Mouse (Mus musculus) C2C12 (cell line): ENCODE results near the gene Cep41. TPM values are rescaled to one million over a fixed set of nuclear protein-coding genes. Genes with fewer than 3 reads are reported as not detected.

Experiments used
- H3K27me3 ChIP-seq: one replicate; pipeline ENCODE4 v1.6.1; 2011; ENCODE audit not compliant: control insufficient read depth, insufficient read depth, insufficient read length
- H3K36me3 ChIP-seq: one replicate; pipeline ENCODE4 v1.6.1; 2011; ENCODE audit not compliant: control insufficient read depth, insufficient read depth
- H3K4me3 ChIP-seq: one replicate; pipeline ENCODE4 v1.5.1; 2011; ENCODE audit warnings: mild to moderate bottlenecking, control low read depth; ENCODE audit not compliant: poor library complexity, insufficient read depth, severe bottlenecking
- H3K79me2 ChIP-seq: one replicate; pipeline ENCODE4 v1.6.1; 2011; ENCODE audit not compliant: control insufficient read depth, insufficient read depth
- H3K79me3 ChIP-seq: one replicate; pipeline ENCODE4 v1.6.1; 2011; ENCODE audit warnings: low read depth, control low read depth
- H3ac ChIP-seq: one replicate; pipeline ENCODE3; 2011; ENCODE audit warnings: low read depth; ENCODE audit not compliant: control insufficient read depth, insufficient read length
- CEBPB ChIP-seq: IDR thresholded peaks from one replicate; pipeline ENCODE4 v1.6.1; 2011; ENCODE audit warnings: low read depth, mild to moderate bottlenecking, control low read depth, moderate library complexity
- CTCF ChIP-seq: IDR thresholded peaks from one replicate; pipeline ENCODE4 v1.5.1; 2011; ENCODE audit not compliant: control insufficient read depth, insufficient read depth, insufficient read length
- FOSL1 ChIP-seq: IDR thresholded peaks from one replicate; pipeline ENCODE4 v1.8.0; 2011; ENCODE audit warnings: mild to moderate bottlenecking, low read length; ENCODE audit not compliant: poor library complexity, insufficient read depth, severe bottlenecking
- MAX ChIP-seq: IDR thresholded peaks from one replicate; pipeline ENCODE4 v1.6.1; 2011; ENCODE audit warnings: mild to moderate bottlenecking, control low read depth
- MYOD1 ChIP-seq: IDR thresholded peaks from one replicate; pipeline ENCODE4 v1.6.1; 2011; ENCODE audit warnings: low read depth; ENCODE audit not compliant: control insufficient read depth, insufficient read length
- MYOG ChIP-seq: IDR thresholded peaks from one replicate; pipeline ENCODE4 v1.6.1; 2011; ENCODE audit not compliant: control insufficient read depth, insufficient read length; ENCODE audit errors: extremely low read depth
- USF1 ChIP-seq: IDR thresholded peaks from one replicate; pipeline ENCODE4 v1.6.1; 2011; ENCODE audit warnings: low read depth, mild to moderate bottlenecking, control low read depth, moderate library complexity
- polyA plus RNA-seq: library from polyadenylated mRNA; unstranded; fragments of >200 nt; fragmentation: generic; extraction: Trizol; gene quantifications from one replicate; pipeline ENCODE4 v1.2.1, GENCODE M21; 2012; ENCODE audit warnings: missing spikeins

The Cep41 gene
- polyA plus RNA-seq, 1 experiment: 5.4 TPM

GRCm38 (mm10) chr6:30653518-30653917 lies 40.0 kb downstream of the Cep41 start:
- H3ac ChIP-seq: no peak overlapping the region
- no peaks in the 10 kb centered on the region for H3K79me2 ChIP-seq
- H3K36me3 ChIP-seq: peaks cover 3% of the 10 kb centered on the region
- H3K79me3 ChIP-seq: no peaks in the 10 kb centered on the region
- no peak for TF ChIP-seq FOSL1
- TF ChIP-seq MAX: no peak
- TF ChIP-seq CTCF: no peak
- TF ChIP-seq MYOG: no peak
- no peak for TF ChIP-seq USF1
- no peak for TF ChIP-seq MYOD1
- no peak for TF ChIP-seq CEBPB
- H3K27me3 ChIP-seq: no peaks in the 10 kb centered on the region
- H3K4me3 ChIP-seq: no peak overlapping the region

GRCm38 (mm10) chr6:30652425-30653188 lies 40.9 kb downstream of the Cep41 start:
- H3K27me3 ChIP-seq: no peaks in the 10 kb centered on the region
- H3K36me3 ChIP-seq: no peaks in the 10 kb centered on the region
- no peak overlapping the region for H3K4me3 ChIP-seq
- TF ChIP-seq MYOG: no peak
- TF ChIP-seq CEBPB: no peak
- TF ChIP-seq MAX: no peak
- TF ChIP-seq CTCF: no peak
- TF ChIP-seq FOSL1: no peak
- no peak for TF ChIP-seq MYOD1
- no peak for TF ChIP-seq USF1
- H3K79me3 ChIP-seq: no peaks in the 10 kb centered on the region
- no peaks in the 10 kb centered on the region for H3K79me2 ChIP-seq
- H3ac ChIP-seq: no peak overlapping the region

- no peaks in the 10 kb centered on the region for H3K79me3 ChIP-seq
Observed at GRCm38 (mm10) chr6:30649651-30650296, 43.8 kb downstream of the Cep41 start.

GRCm38 (mm10) chr6:30645379-30645778 lies 48.2 kb downstream of the Cep41 start:
- Histone ChIP-seq H3K4me3 (no peak overlapping the region), H3K79me2 (no peaks in the 10 kb centered on the region), H3K27me3 (no peaks in the 10 kb centered on the region), H3K79me3 (no peaks in the 10 kb centered on the region), H3ac (no peak overlapping the region), H3K36me3 (no peaks in the 10 kb centered on the region)
- no peak for TF ChIP-seq MAX
- no peak for TF ChIP-seq CEBPB
- TF ChIP-seq CTCF: no peak
- no peak for TF ChIP-seq USF1
- no peak for TF ChIP-seq MYOD1
- no peak for TF ChIP-seq FOSL1
- no peak for TF ChIP-seq MYOG

More at GRCm38 (mm10) chr6:30649651-30650296, 43.8 kb downstream of the Cep41 start:
- no peaks in the 10 kb centered on the region for H3K27me3 ChIP-seq
- no peak overlapping the region for H3K4me3 ChIP-seq
- H3K36me3 ChIP-seq: no peaks in the 10 kb centered on the region
- no peaks in the 10 kb centered on the region for H3K79me2 ChIP-seq
- no peak overlapping the region for H3ac ChIP-seq
- no peak for TF ChIP-seq MYOD1
- TF ChIP-seq CEBPB: no peak
- TF ChIP-seq MYOG: no peak
- no peak for TF ChIP-seq USF1
- no peak for TF ChIP-seq MAX
- no peak for TF ChIP-seq FOSL1

- no peaks in the 10 kb centered on the region for H3K79me2 ChIP-seq
- TF ChIP-seq CTCF (no peak), USF1 (no peak), MAX (no peak), MYOG (no peak), CEBPB (no peak), FOSL1 (no peak), MYOD1 (no peak)
- no peaks in the 10 kb centered on the region for H3K36me3 ChIP-seq
- no peaks in the 10 kb centered on the region for H3K27me3 ChIP-seq
- H3K4me3 ChIP-seq: no peak overlapping the region
- H3K79me3 ChIP-seq: no peaks in the 10 kb centered on the region
- no peak overlapping the region for H3ac ChIP-seq
Observed at GRCm38 (mm10) chr6:30644462-30644861, 49.1 kb downstream of the Cep41 start.
